Mouse (Mus musculus) cerebellum, postnatal 36 days (tissue): ENCODE measurements around the gene Dync1i2.

ENCODE experiments used
- DNase-seq, 2 experiments: peaks; one replicate each; pipeline ENCODE4 v3.0.0; 2021 to 2022; ENCODE audit warnings: mixed read lengths in 2 of 2

Dync1i2 gene

DNA sequence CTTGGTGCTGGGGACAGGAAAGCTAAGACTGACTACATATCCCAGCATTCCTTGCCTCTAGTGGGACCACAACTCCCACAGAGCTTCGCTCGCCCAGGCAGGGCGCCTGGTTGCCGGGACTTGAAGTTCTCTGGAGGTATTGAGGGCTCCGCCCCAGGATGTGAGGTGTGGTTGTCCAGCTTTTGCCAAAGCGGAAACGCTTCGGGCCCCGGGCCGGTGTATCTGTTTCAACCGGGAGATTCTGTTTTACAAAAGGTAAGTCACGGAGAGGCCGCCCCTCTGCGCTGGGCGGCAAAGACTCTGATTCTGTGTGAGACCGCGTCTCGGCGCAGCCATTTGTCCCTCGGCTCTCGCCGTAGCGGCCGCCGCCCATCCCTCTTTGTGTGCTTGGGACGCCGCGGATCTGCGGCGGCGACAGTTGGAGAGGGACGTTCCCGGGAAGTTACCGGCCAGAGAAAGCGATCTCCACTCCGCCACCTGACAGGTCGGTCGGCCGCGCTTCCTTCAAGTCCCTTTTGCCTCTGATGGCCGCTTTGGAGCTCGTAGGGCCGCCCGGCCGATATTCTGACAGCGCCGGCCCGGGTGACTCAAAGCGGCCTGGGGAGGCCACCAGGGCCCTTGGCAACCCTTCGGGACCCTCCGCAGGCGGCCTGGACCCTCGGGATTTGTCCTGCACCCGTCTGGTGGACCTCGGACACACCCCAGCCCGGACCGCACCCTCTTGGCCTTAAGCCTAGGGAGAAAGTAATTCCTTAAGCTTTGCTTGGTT is at the start of gene Dync1i2:
Gene Dync1i2 (plus strand): TSS at position 116 of the 769 bp plus-strand sequence.
- DNase-seq = peak; percentile 88 to 91

- DNase-seq = no peak
Observed at GRCm38 (mm10) chr2:71162831-71163621, 48.5 kb upstream of the Dync1i2 start.

DNA sequence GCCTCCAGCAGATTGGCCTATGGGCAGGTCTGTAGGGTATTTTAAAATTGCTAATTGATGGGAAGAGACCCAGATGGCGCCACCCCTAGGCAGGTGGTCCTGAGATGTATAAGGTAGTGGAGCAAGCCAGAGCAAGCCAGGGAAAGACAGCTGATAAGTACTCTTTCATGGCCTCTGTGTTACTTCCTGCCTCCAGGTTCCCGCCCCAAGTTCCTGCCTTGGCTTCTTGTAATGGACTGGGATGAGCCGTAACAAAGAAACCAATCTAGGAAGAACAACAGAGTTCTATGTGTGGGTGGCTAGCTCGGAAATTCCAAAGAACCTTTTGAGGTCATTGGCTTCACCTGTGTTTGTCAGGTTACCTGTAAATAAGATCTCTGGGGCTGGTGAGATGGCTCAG is 44.3 kb upstream of the Dync1i2 start:
- no peak for DNase-seq

- no peak for DNase-seq
Observed at GRCm38 (mm10) chr2:71168461-71169021, 43.0 kb upstream of the Dync1i2 start.

DNA sequence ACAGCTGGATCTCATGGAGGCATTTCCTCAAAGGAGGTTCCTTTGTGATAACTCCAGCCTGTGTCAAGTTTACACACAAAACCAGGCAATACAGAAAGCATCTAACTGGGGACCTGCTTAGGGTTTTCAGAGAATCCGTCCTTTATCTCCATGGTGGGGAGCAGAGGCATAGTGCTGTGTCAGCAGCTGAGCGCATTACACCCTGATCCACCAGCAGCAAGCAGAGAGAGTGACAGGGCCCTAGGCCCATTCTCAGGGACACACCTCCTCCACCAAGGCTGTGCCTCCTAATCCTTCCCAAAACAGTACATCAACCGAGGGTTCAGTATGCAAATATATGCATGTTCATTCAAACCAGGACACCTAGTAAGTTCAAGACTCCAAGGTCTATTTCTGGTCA is 38.5 kb upstream of the Dync1i2 start:
- no peak for DNase-seq

DNA sequence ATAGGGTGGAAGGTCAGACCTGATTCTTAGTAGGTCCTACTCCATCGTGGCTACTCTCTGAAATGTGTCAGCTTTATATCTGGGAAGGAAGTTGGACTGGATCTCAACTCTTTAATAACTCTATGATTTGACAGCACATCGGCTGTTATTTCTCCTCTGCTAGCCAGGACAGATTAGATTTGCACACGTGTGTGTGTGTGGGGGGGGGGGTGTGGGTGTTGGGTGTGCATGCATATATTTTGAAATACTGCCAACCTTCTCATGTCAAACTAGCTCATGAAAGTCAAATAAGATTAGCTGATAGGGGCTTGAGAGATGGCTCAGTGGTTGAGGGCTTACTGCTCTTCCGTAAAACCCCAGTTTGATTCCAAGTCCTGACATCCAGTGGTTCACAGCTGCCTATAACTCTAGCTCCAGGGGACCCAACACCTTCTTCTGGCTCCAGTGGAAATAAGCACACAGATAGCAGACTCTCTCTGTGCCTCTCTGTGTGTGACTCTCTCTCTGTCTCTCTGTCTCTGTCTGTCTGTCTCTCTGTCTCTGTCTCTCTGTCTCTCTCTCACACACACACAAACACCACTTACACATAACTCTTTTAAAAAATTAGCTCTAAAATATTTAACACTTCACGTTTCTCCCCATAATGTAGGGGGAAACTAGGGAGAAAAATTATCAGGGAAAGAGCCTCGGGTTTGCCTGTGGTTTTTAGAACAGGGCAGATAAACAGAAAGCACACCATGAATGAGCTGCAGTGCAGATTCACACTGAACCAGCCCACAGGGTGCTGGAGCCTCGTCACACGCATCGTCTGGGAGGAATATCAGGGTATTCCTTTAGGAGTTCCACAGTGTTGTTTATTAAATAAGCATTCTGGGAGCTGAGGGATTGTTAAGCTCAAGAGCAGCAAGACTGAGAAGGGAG is 34.9 kb upstream of the Dync1i2 start:
- DNase-seq = no peak

GRCm38 (mm10) chr2:71177250-71177615 is 34.3 kb upstream of the Dync1i2 start:
- no peak for DNase-seq

DNA sequence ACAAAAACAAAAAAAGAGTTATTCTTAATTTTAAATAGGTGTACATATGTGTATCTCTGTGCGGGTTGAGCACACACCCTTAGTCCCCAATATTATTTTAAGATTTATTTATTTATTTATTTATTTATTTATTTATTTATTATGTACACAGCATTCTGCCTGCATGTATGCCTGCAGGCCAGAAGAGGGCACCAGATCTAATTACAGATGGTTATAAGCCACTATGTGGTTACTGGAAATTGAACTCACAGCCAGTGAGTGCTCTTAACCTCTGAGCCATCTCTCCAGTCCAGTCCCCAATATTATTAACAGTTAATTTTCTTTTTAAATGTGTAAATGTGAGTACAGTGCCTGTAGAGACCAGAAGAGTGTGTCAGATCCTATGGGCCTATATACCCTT is 33.7 kb upstream of the Dync1i2 start:
- no peak for DNase-seq

- DNase-seq = no peak
Observed at GRCm38 (mm10) chr2:71179716-71180115, 31.8 kb upstream of the Dync1i2 start.

DNA sequence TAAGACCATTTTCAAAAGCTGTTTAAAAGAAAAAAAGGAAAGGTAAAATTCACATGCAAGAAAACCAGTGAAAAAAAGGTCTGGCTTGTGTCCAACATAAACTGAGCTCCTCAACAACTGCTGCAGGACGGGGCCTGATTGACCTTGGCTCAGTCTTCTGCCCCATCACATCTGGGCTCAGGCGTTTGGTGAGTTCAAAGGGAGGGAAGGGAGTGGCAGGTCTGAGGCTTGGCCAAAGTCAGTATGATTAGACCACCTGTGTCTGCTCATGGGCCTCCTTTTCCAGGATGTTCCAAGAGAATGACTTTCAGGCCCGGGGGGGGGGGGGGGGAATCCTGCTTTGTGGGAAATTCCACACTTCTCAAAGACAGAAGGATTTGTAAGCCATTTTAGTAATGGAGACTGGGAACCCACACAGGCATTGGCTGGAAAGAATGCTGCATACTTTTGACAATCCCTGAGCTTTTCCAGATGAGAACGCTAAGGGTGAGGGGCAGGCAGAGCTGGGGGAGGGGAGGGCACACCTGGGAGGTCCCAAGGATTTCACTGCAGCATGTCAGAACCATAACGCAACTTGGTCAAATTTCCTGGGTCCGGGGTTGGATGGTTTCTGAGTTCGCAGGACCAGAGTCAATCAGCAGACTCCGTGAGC is 30.8 kb upstream of the Dync1i2 start:
- no peak for DNase-seq

- DNase-seq = no peak
Observed at GRCm38 (mm10) chr2:71187950-71188349, 23.6 kb upstream of the Dync1i2 start.

DNA sequence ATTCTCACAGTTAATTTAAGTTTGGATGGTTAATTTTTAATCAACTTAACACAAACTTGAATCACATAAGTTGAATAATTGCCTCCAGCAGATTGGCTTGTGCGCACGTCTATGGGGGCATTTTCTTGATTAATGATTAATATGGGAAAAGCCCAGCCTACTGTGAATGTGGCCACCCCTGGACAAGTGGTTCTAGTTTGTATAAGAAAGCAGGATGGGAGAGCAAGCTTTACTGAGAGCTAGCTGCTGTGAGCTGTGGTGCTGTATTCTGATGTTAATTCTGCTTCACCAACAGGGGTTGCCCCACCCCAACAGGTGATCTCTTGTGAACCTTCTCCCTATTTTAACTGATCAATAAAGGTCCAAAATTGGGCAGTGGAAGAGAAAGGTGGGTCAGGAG is 22.6 kb upstream of the Dync1i2 start:
- no peak for DNase-seq

GRCm38 (mm10) chr2:71191391-71192194 is 19.9 kb upstream of the Dync1i2 start:
- DNase-seq = no peak

GRCm38 (mm10) chr2:71192195-71192807 is 19.2 kb upstream of the Dync1i2 start:
- DNase-seq = no peak

DNA sequence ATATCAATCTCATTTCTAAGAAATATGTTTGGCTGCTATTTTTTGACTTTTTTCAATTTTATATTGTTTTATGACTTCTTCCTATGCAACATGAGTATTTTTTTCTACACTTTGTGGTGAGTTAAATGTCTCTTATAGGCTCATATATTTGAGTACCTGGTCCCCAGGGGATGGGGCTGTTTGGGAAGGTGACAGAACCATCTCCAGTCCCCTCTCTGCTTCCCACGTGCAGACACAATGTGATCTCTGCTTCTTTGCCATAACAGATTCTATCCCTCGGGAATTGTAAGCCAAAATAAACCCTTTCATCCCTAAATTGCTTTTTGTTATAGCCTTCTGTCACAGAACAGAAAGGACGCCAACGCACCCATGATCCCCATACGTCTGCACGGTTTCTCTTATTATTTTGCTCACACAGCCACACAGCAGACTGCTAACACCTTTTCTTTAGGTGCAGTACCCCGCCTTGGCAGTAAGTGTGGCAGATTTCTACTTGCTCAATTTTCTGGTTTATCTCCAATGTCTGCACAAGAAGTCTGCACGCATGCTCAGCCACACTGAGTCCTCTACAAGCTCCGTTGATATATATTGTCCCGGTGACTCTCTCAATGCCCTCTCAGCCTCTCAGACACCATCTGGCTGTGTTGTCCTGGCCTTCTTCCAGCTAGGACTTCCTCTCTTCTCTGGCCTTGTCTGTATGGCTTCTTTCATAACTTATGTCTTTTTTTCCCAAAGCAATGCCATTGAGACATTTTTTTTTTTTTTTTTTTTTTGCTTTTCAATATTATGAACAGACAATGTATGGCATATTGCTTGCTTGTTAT is 17.2 kb upstream of the Dync1i2 start:
- peak; percentile 20 to 32 for DNase-seq

- no peak for DNase-seq
Observed at GRCm38 (mm10) chr2:71196947-71197346, 14.6 kb upstream of the Dync1i2 start.

DNA sequence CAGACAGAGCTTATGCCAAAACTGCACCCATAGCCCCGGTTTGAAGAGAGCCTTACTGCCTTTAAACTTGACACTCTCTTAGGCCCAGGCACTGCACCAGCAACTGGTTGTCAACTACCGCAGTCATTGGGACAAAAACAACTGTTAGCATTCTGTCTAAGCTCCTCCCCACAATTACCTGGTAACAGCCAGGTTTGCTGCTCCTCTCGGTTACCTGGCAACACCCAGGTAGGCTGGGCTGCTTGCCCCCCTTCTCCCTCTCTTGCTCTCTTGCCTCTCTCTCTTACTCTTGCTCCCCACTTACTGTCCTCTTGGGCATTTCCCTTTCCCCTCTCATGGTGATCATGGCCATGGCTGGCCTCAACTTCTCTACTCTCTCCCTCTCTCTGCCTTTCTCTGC is 12.6 kb upstream of the Dync1i2 start:
- no peak for DNase-seq

DNA sequence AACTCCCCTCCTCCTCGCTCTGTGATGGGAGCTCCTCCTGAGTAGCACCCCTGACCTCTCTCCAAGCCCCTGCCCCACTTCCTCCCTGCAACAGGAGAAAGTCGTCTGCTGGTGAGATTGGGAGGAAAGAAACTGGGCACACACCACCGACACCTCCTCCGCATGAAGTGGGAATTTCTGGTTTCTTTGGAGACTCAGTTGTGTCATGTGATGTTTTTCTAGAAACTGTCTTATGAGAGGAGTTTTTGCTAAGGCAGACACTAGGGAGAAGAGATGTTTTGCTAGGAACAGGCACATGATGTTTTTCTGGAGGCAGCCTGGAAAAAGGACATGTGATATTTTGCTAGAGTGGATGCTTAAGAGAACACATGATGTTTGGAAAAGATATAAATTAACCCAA is 11.0 kb upstream of the Dync1i2 start:
- no peak for DNase-seq

DNA sequence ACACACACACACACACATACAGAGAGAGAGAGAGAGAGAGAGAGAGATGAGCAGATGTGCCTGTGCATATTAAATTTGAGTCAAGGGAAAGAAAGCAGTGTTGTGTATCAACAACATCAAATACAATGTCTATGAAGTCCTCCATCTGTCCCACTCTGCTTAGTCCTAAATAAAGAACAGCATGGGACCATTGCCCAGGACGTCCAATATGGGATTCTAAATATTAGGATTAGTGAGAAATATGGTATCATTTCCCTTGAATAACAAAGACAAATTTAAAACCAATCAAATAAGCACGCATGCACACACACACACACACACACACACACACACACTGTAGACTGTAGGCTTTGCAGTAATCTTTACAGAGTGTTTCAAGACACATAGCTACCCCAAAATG is 9.6 kb upstream of the Dync1i2 start:
- no peak for DNase-seq

DNA sequence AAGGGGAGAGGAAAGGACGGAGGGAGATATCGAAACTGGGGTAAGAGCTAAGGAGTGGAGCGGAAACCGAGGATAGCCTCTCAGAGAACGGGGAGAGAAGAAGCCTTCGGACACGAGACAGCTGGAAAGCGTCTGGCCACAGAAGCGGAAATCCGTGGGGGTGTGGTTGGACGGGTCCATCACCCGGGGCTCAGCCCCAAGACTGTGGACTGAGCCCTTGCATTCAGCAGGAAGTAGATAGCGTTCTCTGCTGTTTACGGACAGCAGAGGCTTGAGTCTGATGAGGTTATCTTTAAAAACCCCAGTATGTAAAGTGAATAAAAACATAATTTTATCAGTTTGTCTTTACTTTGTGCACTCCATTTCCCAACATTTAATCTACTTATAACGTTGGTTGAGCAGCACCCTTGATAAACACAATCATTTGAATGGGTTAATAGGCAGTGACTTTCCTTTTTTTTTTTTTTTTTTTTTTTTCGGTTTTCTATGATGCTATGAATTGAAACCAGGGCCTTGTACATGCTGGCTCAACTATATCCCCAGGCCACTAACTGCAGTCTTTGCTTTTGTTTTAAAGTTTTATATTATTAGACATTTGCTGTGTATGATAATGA is 7.6 kb upstream of the Dync1i2 start:
- no peak for DNase-seq
